Mouse (Mus musculus): ENCODE results near the gene Sgms1. TPM values are rescaled to one million over a fixed set of nuclear protein-coding genes. Genes with fewer than 3 reads are reported as not detected.
A peak's percentile ranks its signal among the peaks of the same experiment; 100 is the strongest.

Sgms1 gene
- polyA plus RNA-seq, 1 experiment from 2014 or later = 50.8 TPM

GRCm38 (mm10) chr19:32111866-32112790 is 277.4 kb downstream of the Sgms1 start:
- no peaks in the 10 kb centered on the region for H3K9me3 ChIP-seq (ENCODE audit: control insufficient read depth, low read length)
- H3K27me3 ChIP-seq (ENCODE audit: control insufficient read depth, insufficient read depth, low read length) = no peaks in the 10 kb centered on the region
- no peak for ATAC-seq (ENCODE audit: low FRiP score, low TSS enrichment)
- H3K36me3 ChIP-seq (ENCODE audit: control insufficient read depth, insufficient read depth, low read length) = no peaks in the 10 kb centered on the region
- peaks cover 13% of the 10 kb centered on the region; the same call in 1 of the 2 replicates for H3K4me1 ChIP-seq (ENCODE audit: control insufficient read depth, insufficient read depth, low read length)
- no peak overlapping the region for H3K4me2 ChIP-seq (replicated peaks; ENCODE audit: low read depth, low read length)
- 0 out of 2 replicates have a peak overlapping the region, but pooled peaks have one; percentile 7 for H3K27ac ChIP-seq (ENCODE audit: low read depth, low read length)
- no peak overlapping the region for H3K9ac ChIP-seq (ENCODE audit: low read depth, low read length)
- H3K4me3 ChIP-seq (ENCODE audit: low read length) = no peak overlapping the region
- WGBS = 66% methylated on average over 8 of the region's 8 CpGs

- H3K4me1 ChIP-seq (ENCODE audit: control insufficient read depth, insufficient read depth, low read length) = peaks cover 13% of the 10 kb centered on the region; the same call in 1 of the 2 replicates
- no peaks in the 10 kb centered on the region for H3K9me3 ChIP-seq (ENCODE audit: control insufficient read depth, low read length)
- H3K4me2 ChIP-seq (replicated peaks; ENCODE audit: low read depth, low read length) = peak within 1 kb of the TSS; percentile 58
- ATAC-seq (ENCODE audit: low FRiP score, low TSS enrichment) = peak; percentile 96
- peak within 1 kb of the TSS; percentile 71 for H3K4me3 ChIP-seq (ENCODE audit: low read length)
- no peaks in the 10 kb centered on the region for H3K36me3 ChIP-seq (ENCODE audit: control insufficient read depth, insufficient read depth, low read length)
- no peaks in the 10 kb centered on the region for H3K27me3 ChIP-seq (ENCODE audit: control insufficient read depth, insufficient read depth, low read length)
- H3K27ac ChIP-seq (ENCODE audit: low read depth, low read length) = peak within 1 kb of the TSS; percentile 89
- under 1% methylated on average over 28 of the region's 28 CpGs for WGBS
- peak within 1 kb of the TSS; percentile 92 for H3K9ac ChIP-seq (ENCODE audit: low read depth, low read length)
Observed at GRCm38 (mm10) chr19:32107771-32108306, 281.7 kb downstream of the Sgms1 start, which contains the start of gene Asah2. Gene Asah2, minus strand, starts transcription at chr19:32108211.

- Histone ChIP-seq H3K36me3 (ENCODE audit: control insufficient read depth, insufficient read depth, low read length) (no peaks in the 10 kb centered on the region), H3K27ac (ENCODE audit: low read depth, low read length) (no peak overlapping the region), H3K27me3 (ENCODE audit: control insufficient read depth, insufficient read depth, low read length) (no peaks in the 10 kb centered on the region), H3K9ac (ENCODE audit: low read depth, low read length) (no peak overlapping the region), H3K4me1 (ENCODE audit: control insufficient read depth, insufficient read depth, low read length) (peaks cover 5% of the 10 kb centered on the region; the same call in 1 of the 2 replicates), H3K4me3 (ENCODE audit: low read length) (no peak overlapping the region), H3K4me2 (replicated peaks; ENCODE audit: low read depth, low read length) (peak overlapping the region; percentile 58), H3K9me3 (ENCODE audit: control insufficient read depth, low read length) (no peaks in the 10 kb centered on the region)
- no peak for ATAC-seq (ENCODE audit: low FRiP score, low TSS enrichment)
- WGBS = 89% methylated on average over 2 of the region's 2 CpGs
Observed at GRCm38 (mm10) chr19:32106750-32107149, 282.8 kb downstream of the Sgms1 start.

- H3K36me3 ChIP-seq (ENCODE audit: control insufficient read depth, insufficient read depth, low read length) = no peaks in the 10 kb centered on the region
- H3K27me3 ChIP-seq (ENCODE audit: control insufficient read depth, insufficient read depth, low read length) = no peaks in the 10 kb centered on the region
- no peaks in the 10 kb centered on the region for H3K9me3 ChIP-seq (ENCODE audit: control insufficient read depth, low read length)
- WGBS = 59% methylated on average over 4 of the region's 4 CpGs
- H3K4me2 ChIP-seq (replicated peaks; ENCODE audit: low read depth, low read length) = no peak overlapping the region
- no peak overlapping the region for H3K9ac ChIP-seq (ENCODE audit: low read depth, low read length)
- H3K4me3 ChIP-seq (ENCODE audit: low read length) = no peak overlapping the region
- H3K4me1 ChIP-seq (ENCODE audit: control insufficient read depth, insufficient read depth, low read length) = peaks cover 3% of the 10 kb centered on the region; the same call in 1 of the 2 replicates
- no peak for ATAC-seq (ENCODE audit: low FRiP score, low TSS enrichment)
- H3K27ac ChIP-seq (ENCODE audit: low read depth, low read length) = no peak overlapping the region
Observed at GRCm38 (mm10) chr19:32104217-32104616, 285.3 kb downstream of the Sgms1 start.

- H3K9ac ChIP-seq (ENCODE audit: low read depth, low read length) = no peak overlapping the region
- peak overlapping the region; percentile 29 for H3K4me2 ChIP-seq (replicated peaks; ENCODE audit: low read depth, low read length)
- H3K27me3 ChIP-seq (ENCODE audit: control insufficient read depth, insufficient read depth, low read length) = no peaks in the 10 kb centered on the region
- peak overlapping the region; percentile 11; the same call in 1 of the 2 replicates for H3K4me3 ChIP-seq (ENCODE audit: low read length)
- no peaks in the 10 kb centered on the region for H3K9me3 ChIP-seq (ENCODE audit: control insufficient read depth, low read length)
- 10% methylated on average over 9 of the region's 9 CpGs for WGBS
- H3K36me3 ChIP-seq (ENCODE audit: control insufficient read depth, insufficient read depth, low read length) = no peaks in the 10 kb centered on the region
- no peak for ATAC-seq (ENCODE audit: low FRiP score, low TSS enrichment)
- H3K27ac ChIP-seq (ENCODE audit: low read depth, low read length) = no peak overlapping the region
- peaks cover 3% of the 10 kb centered on the region; the same call in 1 of the 2 replicates for H3K4me1 ChIP-seq (ENCODE audit: control insufficient read depth, insufficient read depth, low read length)
Observed at GRCm38 (mm10) chr19:32102976-32103300, 286.6 kb downstream of the Sgms1 start.

- peak overlapping the region; percentile 11; the same call in 1 of the 2 replicates for H3K4me3 ChIP-seq (ENCODE audit: low read length)
- 39% methylated on average over 18 of the region's 18 CpGs for WGBS
- no peak overlapping the region for H3K9ac ChIP-seq (ENCODE audit: low read depth, low read length)
Observed at GRCm38 (mm10) chr19:32102294-32102975, 287.1 kb downstream of the Sgms1 start.

GRCm38 (mm10) chr19:32098582-32098981 is 290.9 kb downstream of the Sgms1 start:
- ATAC-seq (ENCODE audit: low FRiP score, low TSS enrichment) = no peak
- H3K36me3 ChIP-seq (ENCODE audit: control insufficient read depth, insufficient read depth, low read length) = no peaks in the 10 kb centered on the region
- no peak overlapping the region for H3K9ac ChIP-seq (ENCODE audit: low read depth, low read length)
- 75% methylated on average over 3 of the region's 3 CpGs for WGBS
- no peaks in the 10 kb centered on the region for H3K27me3 ChIP-seq (ENCODE audit: control insufficient read depth, insufficient read depth, low read length)
- H3K4me2 ChIP-seq (replicated peaks; ENCODE audit: low read depth, low read length) = no peak overlapping the region
- no peaks in the 10 kb centered on the region for H3K4me1 ChIP-seq (ENCODE audit: control insufficient read depth, insufficient read depth, low read length)
- no peaks in the 10 kb centered on the region for H3K9me3 ChIP-seq (ENCODE audit: control insufficient read depth, low read length)
- H3K27ac ChIP-seq (ENCODE audit: low read depth, low read length) = no peak overlapping the region
- H3K4me3 ChIP-seq (ENCODE audit: low read length) = no peak overlapping the region

More at GRCm38 (mm10) chr19:32102294-32102975, 287.1 kb downstream of the Sgms1 start:
- no peaks in the 10 kb centered on the region for H3K9me3 ChIP-seq (ENCODE audit: control insufficient read depth, low read length)
- H3K36me3 ChIP-seq (ENCODE audit: control insufficient read depth, insufficient read depth, low read length) = no peaks in the 10 kb centered on the region
- no peaks in the 10 kb centered on the region for H3K27me3 ChIP-seq (ENCODE audit: control insufficient read depth, insufficient read depth, low read length)
- peak overlapping the region; percentile 29 for H3K4me2 ChIP-seq (replicated peaks; ENCODE audit: low read depth, low read length)
- no peak overlapping the region for H3K27ac ChIP-seq (ENCODE audit: low read depth, low read length)
- ATAC-seq (ENCODE audit: low FRiP score, low TSS enrichment) = no peak
- H3K4me1 ChIP-seq (ENCODE audit: control insufficient read depth, insufficient read depth, low read length) = peaks cover 3% of the 10 kb centered on the region; the same call in 1 of the 2 replicates

GRCm38 (mm10) chr19:32092358-32092757 is 297.2 kb downstream of the Sgms1 start:
- WGBS = 84% methylated on average over 4 of the region's 4 CpGs
- Histone ChIP-seq H3K36me3 (ENCODE audit: control insufficient read depth, insufficient read depth, low read length) (no peaks in the 10 kb centered on the region), H3K4me1 (ENCODE audit: control insufficient read depth, insufficient read depth, low read length) (no peaks in the 10 kb centered on the region), H3K4me3 (ENCODE audit: low read length) (no peak overlapping the region), H3K4me2 (replicated peaks; ENCODE audit: low read depth, low read length) (no peak overlapping the region), H3K27me3 (ENCODE audit: control insufficient read depth, insufficient read depth, low read length) (no peaks in the 10 kb centered on the region), H3K9ac (ENCODE audit: low read depth, low read length) (no peak overlapping the region), H3K9me3 (ENCODE audit: control insufficient read depth, low read length) (no peaks in the 10 kb centered on the region), H3K27ac (ENCODE audit: low read depth, low read length) (no peak overlapping the region)
- ATAC-seq (ENCODE audit: low FRiP score, low TSS enrichment) = no peak
